Comparison of ENCODE assay signal across 14 mouse cellular contexts in genomic region chr13:5769283-5770260, GRCm38 (mm10).
DNase-seq lines count a peak whose midpoint lies in the region; ATAC-seq and TF ChIP-seq lines count a peak whose summit lies in the region.
"Had no signal": no experiment of that assay in that cellular context is flagged by ENCODE, and none has a peak within 500 bp of the region (broad histone marks: within the 10 kb centered on the region; RNA-seq: fewer than 3 reads in every experiment).

No protein-coding gene starts in this region.

- WGBS in embryonic facial prominence, embryonic 14.5 days = 76% methylated on average over 7 of the region's 7 CpGs
- WGBS in embryonic facial prominence, embryonic 10.5 days = 80% methylated on average over 7 of the region's 7 CpGs
- WGBS in lung, embryonic 14.5 days = 57% methylated on average over 7 of the region's 7 CpGs
- 50% methylated on average over 7 of the region's 7 CpGs for WGBS in lung, embryonic 16.5 days
- 64% methylated on average over 7 of the region's 7 CpGs for WGBS in stomach, embryonic 16.5 days

- peak; percentile 22; the same call in 1 of the 2 replicates for ATAC-seq in embryonic facial prominence, embryonic 14.5 days (ENCODE audit: low read depth)
- ATAC-seq in lung, embryonic 14.5 days (ENCODE audit: insufficient read depth) = peak; percentile 77
- peak; percentile 92 for ATAC-seq in lung, embryonic 16.5 days (ENCODE audit: low read depth)
- ATAC-seq in stomach, embryonic 16.5 days (ENCODE audit: insufficient read depth, low FRiP score) = peak; percentile 92
- ATAC-seq: forebrain, postnatal 0 days had no signal

- no peaks in the 10 kb centered on the region for H3K9me3 ChIP-seq in embryonic facial prominence, embryonic 14.5 days (ENCODE audit: control insufficient read depth, low read length)
- H3K9me3 ChIP-seq in embryonic facial prominence, embryonic 10.5 days = no peaks in the 10 kb centered on the region
- H3K9me3 ChIP-seq in lung, embryonic 14.5 days (ENCODE audit: low read depth, low read length) = no peaks in the 10 kb centered on the region
- H3K9me3 ChIP-seq in lung, embryonic 16.5 days (ENCODE audit: control insufficient read depth, low read length) = no peaks in the 10 kb centered on the region
- H3K9me3 ChIP-seq in stomach, embryonic 16.5 days (replicated peaks; ENCODE audit: control insufficient read depth, low read length) = no peaks in the 10 kb centered on the region
- H3K9me3 ChIP-seq: embryonic facial prominence, embryonic 15.5 days; heart, embryonic 13.5 days; liver, embryonic 15.5 days had no signal

- no peaks in the 10 kb centered on the region for H3K27me3 ChIP-seq in embryonic facial prominence, embryonic 14.5 days (replicated peaks; ENCODE audit: control insufficient read depth, insufficient read depth, low read length)
- no peaks in the 10 kb centered on the region for H3K27me3 ChIP-seq in embryonic facial prominence, embryonic 10.5 days (replicated peaks; ENCODE audit: low read depth, poor library complexity, severe bottlenecking)
- no peaks in the 10 kb centered on the region for H3K27me3 ChIP-seq in lung, embryonic 14.5 days (ENCODE audit: insufficient read depth, low read length)
- no peaks in the 10 kb centered on the region for H3K27me3 ChIP-seq in lung, embryonic 16.5 days (ENCODE audit: control insufficient read depth, insufficient read depth, low read depth, low read length)
- H3K27me3 ChIP-seq in stomach, embryonic 16.5 days (ENCODE audit: control insufficient read depth, insufficient read depth, low read length) = no peaks in the 10 kb centered on the region
- H3K27me3 ChIP-seq: embryonic facial prominence, embryonic 15.5 days; heart, embryonic 13.5 days; liver, embryonic 15.5 days had no signal

- no peak overlapping the region for H3K4me3 ChIP-seq in embryonic facial prominence, embryonic 14.5 days (ENCODE audit: low read depth, low read length)
- no peak overlapping the region for H3K4me3 ChIP-seq in embryonic facial prominence, embryonic 10.5 days
- no peak overlapping the region for H3K4me3 ChIP-seq in lung, embryonic 14.5 days (ENCODE audit: low read depth, low read length)
- no peak overlapping the region for H3K4me3 ChIP-seq in lung, embryonic 16.5 days (ENCODE audit: low read length)
- H3K4me3 ChIP-seq in stomach, embryonic 16.5 days (replicated peaks; ENCODE audit: low read length) = no peak overlapping the region
- H3K4me3 ChIP-seq: embryonic facial prominence, embryonic 15.5 days; heart, embryonic 13.5 days; liver, embryonic 15.5 days had no signal

- no peaks in the 10 kb centered on the region for H3K36me3 ChIP-seq in embryonic facial prominence, embryonic 14.5 days (ENCODE audit: control insufficient read depth, insufficient read depth, low read length)
- no peaks in the 10 kb centered on the region for H3K36me3 ChIP-seq in embryonic facial prominence, embryonic 10.5 days (replicated peaks)
- no peaks in the 10 kb centered on the region for H3K36me3 ChIP-seq in lung, embryonic 14.5 days (ENCODE audit: insufficient read depth)
- H3K36me3 ChIP-seq in lung, embryonic 16.5 days (ENCODE audit: control insufficient read depth, insufficient read depth, low read length) = no peaks in the 10 kb centered on the region
- H3K36me3 ChIP-seq in stomach, embryonic 16.5 days (ENCODE audit: control insufficient read depth, insufficient read depth, low read length) = no peaks in the 10 kb centered on the region
- H3K36me3 ChIP-seq: embryonic facial prominence, embryonic 15.5 days; heart, embryonic 13.5 days; liver, embryonic 15.5 days had no signal

- TF ChIP-seq CTCF in lung, embryonic 14.5 days (IDR thresholded peaks at IDR 0.05; ENCODE audit: low read depth) = no peak

- DNase-seq in embryonic facial prominence, embryonic 14.5 days (ENCODE audit: low spot score) = peak; percentile 50
- no peak for DNase-seq in embryonic facial prominence, embryonic 10.5 days (ENCODE audit: low spot score)
- DNase-seq in lung, embryonic 14.5 days = peak; percentile 45
- no peak for DNase-seq in lung, postnatal 14 days
- DNase-seq in ovary, postnatal 14 days (ENCODE audit: low spot score) = no peak
- no peak for DNase-seq in right cerebral cortex, adult 18-20 months
- DNase-seq: cerebellum, adult 9-10 months; forebrain, postnatal 0 days; kidney, postnatal 14 days had no signal

- no peak overlapping the region for H3K27ac ChIP-seq in embryonic facial prominence, embryonic 14.5 days (replicated peaks; ENCODE audit: low read depth, low read length)
- H3K27ac ChIP-seq in embryonic facial prominence, embryonic 10.5 days (replicated peaks) = no peak overlapping the region
- H3K27ac ChIP-seq in lung, embryonic 14.5 days (ENCODE audit: low read depth) = peak overlapping the region; percentile 40; the same call in 1 of the 2 replicates
- H3K27ac ChIP-seq in lung, embryonic 16.5 days (ENCODE audit: low read length) = peak overlapping the region; percentile 74
- peak overlapping the region; percentile 70 for H3K27ac ChIP-seq in stomach, embryonic 16.5 days (ENCODE audit: low read length)
- H3K27ac ChIP-seq: embryonic facial prominence, embryonic 15.5 days; heart, embryonic 13.5 days; liver, embryonic 15.5 days had no signal

- no peak overlapping the region for H3K9ac ChIP-seq in embryonic facial prominence, embryonic 14.5 days (ENCODE audit: low read depth, low read length)
- H3K9ac ChIP-seq in lung, embryonic 14.5 days = no peak overlapping the region
- H3K9ac ChIP-seq in lung, embryonic 16.5 days (ENCODE audit: low read length) = no peak overlapping the region
- no peak overlapping the region for H3K9ac ChIP-seq in stomach, embryonic 16.5 days (ENCODE audit: low read length)
- H3K9ac ChIP-seq: embryonic facial prominence, embryonic 15.5 days; forebrain, postnatal 0 days; heart, embryonic 13.5 days; liver, embryonic 15.5 days had no signal

- no peaks in the 10 kb centered on the region for H3K4me1 ChIP-seq in embryonic facial prominence, embryonic 14.5 days (ENCODE audit: control insufficient read depth, insufficient read depth, low read length)
- no peaks in the 10 kb centered on the region for H3K4me1 ChIP-seq in embryonic facial prominence, embryonic 10.5 days
- no peaks in the 10 kb centered on the region for H3K4me1 ChIP-seq in lung, embryonic 14.5 days (ENCODE audit: insufficient read depth)
- H3K4me1 ChIP-seq in lung, embryonic 16.5 days (replicated peaks; ENCODE audit: control insufficient read depth, insufficient read depth, low read length) = peaks cover 4% of the 10 kb centered on the region; the same call in 1 of the 2 replicates
- no peaks in the 10 kb centered on the region for H3K4me1 ChIP-seq in stomach, embryonic 16.5 days (ENCODE audit: control insufficient read depth, insufficient read depth, low read length)
- H3K4me1 ChIP-seq: embryonic facial prominence, embryonic 15.5 days; liver, embryonic 15.5 days had no signal

- no peak overlapping the region for H3K4me2 ChIP-seq in embryonic facial prominence, embryonic 14.5 days (ENCODE audit: low read depth, low read length)
- no peak overlapping the region for H3K4me2 ChIP-seq in lung, embryonic 14.5 days
- no peak overlapping the region for H3K4me2 ChIP-seq in lung, embryonic 16.5 days (ENCODE audit: low read depth, low read length)
- no peak overlapping the region for H3K4me2 ChIP-seq in stomach, embryonic 16.5 days (ENCODE audit: low read depth, low read length)
- H3K4me2 ChIP-seq: embryonic facial prominence, embryonic 15.5 days; heart, embryonic 13.5 days; liver, embryonic 15.5 days had no signal

Comparison
In these comparisons a context has a peak if more than half of its experiments do, and no peak if none do; other contexts are left out.
1. DNase-seq: peak in embryonic facial prominence, embryonic 14.5 days (single experiment) and lung, embryonic 14.5 days (single experiment); none in embryonic facial prominence, embryonic 10.5 days (single experiment), lung, postnatal 14 days (single experiment), ovary, postnatal 14 days (single experiment) and right cerebral cortex, adult 18-20 months (single experiment).
2. ATAC-seq: peak in every context shown above with its lines; median percentile 92 in lung, embryonic 16.5 days; 92 in stomach, embryonic 16.5 days; 77 in lung, embryonic 14.5 days; 22 in embryonic facial prominence, embryonic 14.5 days.
3. H3K27ac ChIP-seq: peak in lung, embryonic 14.5 days (single experiment), lung, embryonic 16.5 days (single experiment) and stomach, embryonic 16.5 days (single experiment); none in embryonic facial prominence, embryonic 14.5 days (single experiment) and embryonic facial prominence, embryonic 10.5 days (single experiment).